Mouse (Mus musculus) thymus, adult 2 months (tissue): ENCODE results near the gene Klf4.

Experiments used
- CTCF ChIP-seq: fragments of 200-500 bp; IDR thresholded peaks from 2 replicates; pipeline ENCODE4 v1.5.1; 2012; ENCODE audit warnings: mild to moderate bottlenecking, control low read depth, low read length, moderate library complexity, borderline replicate concordance; ENCODE audit not compliant: control insufficient read depth, poor library complexity, insufficient read depth; ENCODE audit errors: extremely low read depth
- POLR2A ChIP-seq: fragments of 200-500 bp; IDR thresholded peaks from 2 replicates; pipeline ENCODE4 v1.6.1; 2012; ENCODE audit warnings: mild to moderate bottlenecking, low read length, control low read depth, moderate library complexity; ENCODE audit not compliant: control insufficient read depth, poor library complexity, insufficient read depth; ENCODE audit errors: extremely low read depth

- no peak for TF ChIP-seq CTCF
- no peak for TF ChIP-seq POLR2A
Measured at GRCm38 (mm10) chr4:55567986-55568385, 35.7 kb upstream of the Klf4 start.
